Mouse (Mus musculus) cerebellum, adult 8-10 months (tissue): Measurements from ENCODE around the gene Gsdmc3.
"Not testable (repeated sequence)": the region's sequence is repeated elsewhere in the genome, so short reads cannot be mapped to it uniquely, and the experiment has no call there.

Experiments used
- DNase-seq: peaks from one replicate; pipeline ENCODE4 v3.0.0; 2022

Gsdmc3 gene

DNA sequence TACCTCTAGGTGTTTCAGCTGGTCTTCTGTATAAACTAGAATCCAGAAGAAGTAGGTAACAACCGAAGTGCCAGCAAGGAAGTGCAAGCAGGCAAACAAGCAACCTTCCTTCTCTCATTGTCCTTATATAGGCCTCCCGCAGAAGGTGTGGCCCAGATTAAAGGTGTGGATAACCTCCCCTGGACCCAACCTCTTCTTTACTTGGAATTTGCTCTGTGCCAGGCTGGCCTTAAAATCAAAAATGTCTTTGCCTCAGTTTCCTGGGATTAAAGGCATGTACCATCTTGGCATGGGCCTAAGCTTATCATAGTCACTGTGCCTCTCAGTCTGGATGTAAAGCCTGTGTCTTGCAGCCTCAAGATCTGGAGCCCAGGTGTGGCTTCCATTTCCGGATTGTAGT is at the start of gene Gsdmc3:
TSS of gene Gsdmc3 (minus strand) at position 101 of the 400 bp plus-strand sequence.
- DNase-seq: not testable (repeated sequence)

DNA sequence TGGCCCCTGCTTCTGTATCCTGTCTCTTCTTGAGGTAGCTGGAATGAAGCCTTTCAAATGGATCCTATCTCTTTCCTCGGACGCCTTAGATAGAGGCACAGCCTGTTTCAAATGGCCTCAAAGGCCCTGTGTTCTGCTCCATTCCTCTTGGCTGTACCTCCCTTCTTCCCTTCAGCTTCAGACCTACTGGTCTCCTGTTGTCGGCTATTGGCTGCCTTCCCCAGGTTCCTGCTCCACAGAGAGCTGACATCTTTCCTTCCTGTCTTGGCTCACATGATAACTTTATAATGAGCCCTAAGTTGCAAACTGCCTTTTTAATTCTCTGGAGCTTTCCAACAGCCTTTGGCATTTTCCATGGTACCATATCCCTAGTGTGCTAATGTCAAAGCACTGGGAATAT is 47.8 kb upstream of the Gsdmc3 start:
- DNase-seq: no peak

DNA sequence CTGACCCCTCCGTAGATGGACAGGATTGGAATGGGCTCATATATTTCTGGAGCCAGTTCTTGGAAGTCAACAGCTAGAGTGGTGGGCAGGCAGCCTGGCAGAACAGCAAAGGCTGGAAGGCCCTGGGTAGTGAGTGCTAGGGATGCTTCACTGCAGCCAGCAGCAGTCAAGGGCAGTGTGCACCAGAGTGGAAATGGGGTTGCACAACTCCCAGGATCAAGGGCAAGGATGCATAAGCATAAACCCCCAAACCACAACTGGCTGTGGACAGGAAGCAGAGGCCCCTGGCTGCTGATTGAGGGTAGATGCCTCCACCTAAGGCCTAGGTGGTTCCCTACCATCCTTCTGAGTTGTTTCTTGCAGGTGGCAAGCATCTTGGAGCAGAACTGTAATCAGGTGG is 46.1 kb upstream of the Gsdmc3 start:
- DNase-seq: no peak

DNA sequence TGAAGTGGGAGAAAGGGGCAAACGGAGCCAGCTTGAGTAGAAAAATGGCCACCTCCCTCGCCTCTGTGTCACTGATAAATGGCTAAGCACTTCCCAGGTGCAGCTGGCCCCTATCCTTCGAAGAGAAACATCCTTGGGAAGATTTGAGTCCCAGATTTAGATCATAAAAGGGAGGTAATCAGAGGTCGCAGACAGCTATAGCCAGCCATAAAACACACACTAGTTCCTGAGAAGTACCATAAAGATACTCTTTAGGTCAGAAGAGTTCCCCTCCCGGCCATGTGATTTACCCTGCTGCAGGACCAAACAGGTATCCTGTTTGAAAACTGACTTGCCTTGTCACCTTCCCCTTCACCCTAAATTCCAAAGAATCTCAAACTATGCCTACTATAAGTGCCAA is 43.3 kb upstream of the Gsdmc3 start:
- DNase-seq: not testable (repeated sequence)

DNA sequence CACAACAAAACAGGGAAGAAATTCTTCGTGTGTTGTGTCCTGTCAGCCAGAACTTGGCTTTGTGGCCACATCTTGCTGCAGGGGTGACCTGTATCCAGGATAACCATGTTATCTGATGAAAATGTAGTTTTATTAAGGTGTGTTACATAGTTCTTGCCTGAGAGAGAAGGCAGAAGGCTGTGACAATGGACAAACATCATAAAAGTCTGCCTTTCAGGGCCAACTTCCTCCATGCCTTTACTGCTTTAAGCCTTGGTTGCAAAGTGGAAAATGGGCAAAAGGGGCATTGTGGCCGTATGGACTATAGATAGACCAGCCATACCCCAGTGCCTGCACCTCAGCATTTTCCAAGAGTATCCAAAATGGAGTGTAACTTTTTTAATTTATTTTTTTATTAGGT is 41.4 kb upstream of the Gsdmc3 start:
- not testable (repeated sequence) for DNase-seq

DNA sequence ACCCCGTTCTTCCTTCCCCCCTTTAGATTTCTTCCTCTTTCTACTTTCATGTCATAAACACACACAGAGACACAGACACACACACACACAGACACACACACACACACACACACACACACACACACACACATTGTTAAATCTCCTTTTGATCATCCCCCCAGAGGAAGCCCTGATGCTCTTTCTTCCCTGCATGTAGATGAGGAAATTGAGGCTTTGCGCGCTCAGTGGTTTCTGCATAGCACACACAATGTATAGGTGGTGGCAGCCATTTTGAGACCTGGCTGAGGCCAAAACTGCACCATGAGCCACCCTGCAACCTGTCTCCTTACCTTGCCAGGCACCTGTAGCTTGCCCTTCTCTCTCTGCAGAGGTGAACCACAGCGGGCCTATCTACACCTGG is 38.2 kb upstream of the Gsdmc3 start:
- not testable (repeated sequence) for DNase-seq

DNA sequence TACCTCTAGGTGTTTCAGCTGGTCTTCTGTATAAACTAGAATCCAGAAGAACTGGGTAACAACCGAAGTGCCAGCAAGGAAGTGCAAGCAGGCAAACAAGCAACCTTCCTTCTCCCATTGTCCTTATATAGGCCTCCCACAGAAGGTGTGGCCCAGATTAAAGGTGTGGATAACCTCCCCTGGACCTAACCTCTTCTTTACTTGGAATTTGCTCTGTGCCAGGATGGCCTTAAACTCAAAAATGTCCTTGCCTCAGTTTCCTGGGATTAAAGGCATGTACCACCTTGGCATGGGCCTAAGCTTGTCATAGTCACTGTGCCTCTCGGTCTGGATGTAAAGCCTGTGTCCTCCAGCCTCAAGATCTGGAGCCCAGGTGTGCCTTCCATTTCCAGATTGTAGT is 33.8 kb upstream of the Gsdmc3 start, which contains the start of gene Gsdmc4:
TSS of gene Gsdmc4 (minus strand) at position 101 of the 400 bp plus-strand sequence.
- DNase-seq: not testable (repeated sequence)

DNA sequence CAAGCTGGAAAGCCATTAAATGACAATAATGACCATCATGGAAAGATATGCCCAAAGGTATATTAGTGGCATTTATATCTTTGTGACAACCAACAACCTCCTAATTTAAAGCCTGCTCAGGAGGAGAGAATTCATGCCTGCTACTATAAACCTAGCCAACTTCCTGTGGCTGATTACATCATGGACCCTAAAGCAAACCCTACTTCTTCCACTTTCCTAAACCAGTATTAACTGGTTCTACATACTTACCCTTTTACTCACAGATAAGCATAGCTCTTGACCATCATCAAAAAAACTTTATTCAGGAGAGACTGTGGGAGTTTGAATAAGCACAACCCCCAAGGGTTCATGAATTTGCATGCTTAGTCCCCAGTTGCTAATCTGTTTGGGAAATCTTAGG is 31.5 kb upstream of the Gsdmc3 start:
- not testable (repeated sequence) for DNase-seq

DNA sequence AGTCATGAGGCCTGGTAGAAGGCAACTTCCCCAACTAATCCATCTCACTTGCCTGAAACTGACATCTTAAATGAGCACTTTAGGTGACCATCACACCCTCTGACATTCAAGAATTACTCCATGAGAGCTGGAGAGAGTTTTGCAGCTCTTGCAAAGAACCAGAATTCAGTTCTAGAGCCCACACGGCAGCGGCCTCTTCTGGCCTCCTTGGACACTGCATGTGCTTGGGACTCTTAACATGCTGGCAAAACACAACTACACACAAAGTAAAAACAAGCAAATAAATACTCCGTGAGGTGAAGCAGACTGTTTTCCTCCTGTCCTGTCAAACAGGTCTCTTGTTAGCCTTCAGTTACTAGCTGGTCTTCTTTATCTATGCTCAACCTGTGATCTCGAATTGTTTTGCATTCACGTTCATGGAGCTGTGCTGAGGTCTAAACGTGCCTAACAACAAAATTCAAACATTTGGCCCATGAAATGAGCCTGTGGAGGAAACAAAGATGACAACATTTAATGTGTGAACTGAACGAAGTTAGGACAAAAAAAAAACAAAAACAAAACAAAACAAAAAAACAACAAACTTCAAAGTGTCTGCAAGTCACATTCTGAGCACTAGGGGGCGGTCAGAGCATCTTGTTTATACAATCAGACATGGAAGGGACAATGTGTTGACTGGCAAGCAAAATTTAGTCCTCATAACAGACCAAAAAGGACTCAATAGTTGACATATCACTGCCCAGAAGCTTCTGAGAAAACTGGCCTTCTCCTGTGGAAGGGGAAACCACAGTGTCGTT is 17.4 kb upstream of the Gsdmc3 start:
- DNase-seq: peak; percentile 39

DNA sequence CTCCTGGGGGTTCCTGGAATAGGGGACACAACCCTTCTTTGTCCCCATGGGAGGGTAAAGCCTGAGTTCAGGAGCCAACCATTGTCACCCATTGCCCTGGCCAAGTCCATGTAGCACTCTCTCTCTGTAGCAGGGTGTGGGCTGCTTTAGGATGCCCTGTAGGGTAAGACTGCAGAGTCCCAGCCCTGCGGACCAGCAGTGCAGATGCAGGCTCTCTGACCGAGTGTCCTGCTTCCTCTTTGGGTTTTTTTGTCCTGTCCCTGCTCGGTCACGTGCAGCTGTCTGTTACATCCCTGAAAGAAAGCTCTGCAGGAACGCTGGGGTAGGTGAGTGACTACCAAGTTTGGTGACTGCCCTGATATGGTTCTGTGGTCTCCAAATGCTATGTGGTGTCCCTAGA is 10.1 kb upstream of the Gsdmc3 start:
- not testable (repeated sequence) for DNase-seq

DNA sequence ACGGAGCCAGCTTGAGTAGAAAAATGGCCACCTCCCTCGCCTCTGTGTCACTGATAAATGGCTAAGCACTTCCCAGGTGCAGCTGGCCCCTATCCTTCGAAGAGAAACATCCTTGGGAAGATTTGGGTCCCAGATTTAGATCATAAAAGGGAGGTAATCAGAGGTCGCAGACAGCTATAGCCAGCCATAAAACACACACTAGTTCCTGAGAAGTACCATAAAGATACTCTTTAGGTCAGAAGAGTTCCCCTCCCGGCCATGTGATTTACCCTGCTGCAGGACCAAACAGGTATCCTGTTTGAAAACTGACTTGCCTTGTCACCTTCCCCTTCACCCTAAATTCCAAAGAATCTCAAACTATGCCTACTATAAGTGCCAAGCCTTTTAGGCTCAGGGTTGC is 9.6 kb upstream of the Gsdmc3 start:
- not testable (repeated sequence) for DNase-seq

DNA sequence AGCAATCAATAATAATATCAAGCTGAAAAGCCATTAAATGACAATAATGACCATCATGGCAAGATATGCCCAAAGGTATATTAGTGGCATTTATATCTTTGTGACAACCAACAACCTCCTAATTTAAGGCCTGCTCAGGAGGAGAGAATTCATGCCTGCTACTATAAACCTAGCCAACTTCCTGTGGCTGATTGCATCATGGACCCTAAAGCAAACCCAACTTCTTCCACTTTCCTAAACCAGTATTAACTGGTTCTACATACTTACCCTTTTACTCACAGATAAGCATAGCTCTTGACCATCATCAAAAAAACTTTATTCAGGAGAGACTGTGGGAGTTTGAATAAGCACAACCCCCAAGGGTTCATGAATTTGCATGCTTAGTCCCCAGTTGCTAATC is 2.2 kb downstream of the Gsdmc3 start:
- not testable (repeated sequence) for DNase-seq

DNA sequence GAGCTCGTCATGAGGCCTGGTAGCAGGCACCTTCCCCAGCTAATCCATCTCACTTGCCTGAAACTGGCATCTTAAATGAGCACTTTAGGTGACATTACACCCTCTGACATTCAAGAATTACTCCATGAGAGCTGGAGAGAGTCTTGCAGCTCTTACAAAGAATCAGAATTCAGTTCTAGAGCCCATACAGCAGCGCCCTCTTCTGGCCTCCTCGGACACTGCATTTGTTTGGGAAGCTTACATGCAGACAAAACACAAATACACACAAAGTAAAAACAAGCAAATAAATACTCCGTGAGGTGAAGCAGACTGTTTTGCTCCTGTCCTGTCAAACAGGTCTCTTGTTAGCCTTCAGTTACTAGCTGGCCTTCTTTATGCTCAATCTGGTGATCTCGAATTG is 16.4 kb downstream of the Gsdmc3 start:
- not testable (repeated sequence) for DNase-seq
